Mouse (Mus musculus) CD4-positive, CD25-positive, alpha-beta regulatory T cell, adult 4 months (primary cell): ENCODE results near the gene Fam47e. TPM values are rescaled to one million over a fixed set of nuclear protein-coding genes. Genes with fewer than 3 reads are reported as not detected.
"Not testable (repeated sequence)": the region's sequence is repeated elsewhere in the genome, so short reads cannot be mapped to it uniquely, and the experiment has no call there.

Experiments
- ATAC-seq: one replicate; pipeline ENCODE4 v1.8.0; 2017
- polyA plus RNA-seq, 2 experiments: library from polyadenylated mRNA; unstranded; fragments of 100-300 nt; shearing (Covaris generic); gene quantifications; one replicate each; pipeline ENCODE4 v1.2.1; 2017

Gene Fam47e
- polyA plus RNA-seq = not detected

DNA sequence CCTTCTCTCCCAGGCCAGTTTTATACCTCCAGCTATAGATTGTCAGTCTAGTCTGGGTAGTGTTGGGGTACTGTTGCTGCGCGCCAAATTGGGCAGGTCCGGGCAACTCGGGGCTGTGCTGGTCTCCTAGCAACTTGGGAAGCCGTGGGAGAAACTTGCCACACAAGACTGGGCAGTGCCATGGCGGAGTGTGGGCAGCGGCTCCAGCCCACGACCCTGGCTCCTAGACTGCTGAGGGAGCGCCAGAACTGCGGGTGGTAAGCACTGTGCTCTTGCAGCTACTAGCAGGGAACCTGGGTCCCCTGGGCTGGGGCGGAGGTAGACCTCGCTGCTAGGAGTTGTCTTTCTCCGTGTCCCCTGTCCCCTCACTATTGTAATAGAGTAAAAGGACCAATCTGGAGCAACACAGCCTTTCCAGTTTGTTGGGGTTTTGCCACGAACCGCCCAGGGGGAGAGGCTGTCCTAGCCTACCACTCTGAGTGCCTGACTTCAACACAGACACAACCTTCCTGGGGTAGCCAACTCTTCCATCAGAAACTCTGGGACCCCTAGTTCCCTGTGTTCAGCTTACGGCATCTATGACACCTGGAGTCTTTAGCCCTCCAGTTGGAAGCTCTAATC lies at the start of gene Fam47e:
Fam47e (plus strand) TSS at position 179 of the 621 bp plus-strand sequence.
- no peak for ATAC-seq

DNA sequence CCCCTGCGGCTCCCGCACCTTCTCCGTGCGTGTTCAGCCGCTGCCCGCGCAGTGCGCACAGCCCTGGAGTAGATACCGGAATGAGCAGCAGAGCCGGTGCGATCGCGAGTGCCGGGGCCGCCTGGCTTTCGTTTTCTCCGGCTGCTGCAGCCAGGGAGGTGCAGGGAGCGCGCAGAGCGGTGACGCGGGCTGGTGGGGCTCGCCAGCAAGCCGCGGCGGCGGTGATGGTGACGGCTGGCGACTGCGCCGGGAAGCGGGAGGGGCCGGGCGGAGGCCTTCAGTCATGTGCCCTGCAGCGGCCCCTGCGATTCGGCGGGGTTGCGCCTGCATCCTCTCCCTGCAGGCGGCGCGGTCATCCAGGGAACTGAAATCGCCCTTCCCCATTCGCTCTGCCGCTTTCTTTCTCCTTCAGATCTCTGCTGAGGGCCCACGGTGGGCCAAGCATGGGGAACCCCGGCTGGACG lies 49.4 kb upstream of the Fam47e start:
- ATAC-seq = peak; percentile 78

DNA sequence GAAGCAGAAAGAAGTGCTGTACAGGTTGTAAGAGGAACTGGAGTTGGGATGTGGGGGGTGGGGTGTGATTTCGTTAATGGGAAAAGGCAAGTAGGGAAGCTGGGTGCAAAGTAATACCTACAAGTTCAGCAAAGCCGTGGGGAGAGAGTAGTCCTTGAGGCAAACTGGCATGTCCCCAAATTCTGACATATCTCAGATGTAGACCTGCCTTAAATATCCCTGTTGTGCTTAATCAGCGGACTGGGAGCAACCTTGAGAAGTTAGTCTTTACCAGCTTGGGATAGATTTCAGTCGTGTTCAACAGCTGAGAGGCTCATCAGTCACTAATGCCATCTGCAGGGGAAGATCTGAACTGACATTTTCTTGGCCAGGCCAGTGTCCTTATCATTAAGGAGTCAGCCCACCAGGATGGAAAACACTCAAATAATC lies 48.6 kb upstream of the Fam47e start:
- ATAC-seq = peak; percentile 21

DNA sequence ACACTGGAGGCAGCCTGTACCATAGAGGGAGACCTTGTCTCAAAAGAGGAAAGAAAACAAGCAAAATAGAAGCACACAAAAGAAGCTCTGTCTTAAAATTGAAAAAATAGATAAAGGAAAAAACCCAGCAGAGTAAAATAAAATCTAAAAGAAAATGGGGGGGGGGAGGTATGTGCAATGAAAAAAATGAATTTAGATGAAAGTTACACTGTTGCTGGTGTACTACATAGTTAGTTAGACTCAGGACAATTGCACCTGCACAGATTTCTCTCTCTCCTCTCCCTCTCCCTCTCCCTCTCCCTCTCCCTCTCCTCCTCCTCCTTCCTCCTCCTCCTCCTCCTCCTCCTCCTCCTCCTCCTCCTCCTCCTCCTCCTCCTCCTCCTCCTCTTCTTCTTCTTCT lies 48.1 kb upstream of the Fam47e start, which contains the start of gene Scarb2:
Scarb2 (minus strand) TSS at position 101 of the 400 bp plus-strand sequence.
- no peak for ATAC-seq

DNA sequence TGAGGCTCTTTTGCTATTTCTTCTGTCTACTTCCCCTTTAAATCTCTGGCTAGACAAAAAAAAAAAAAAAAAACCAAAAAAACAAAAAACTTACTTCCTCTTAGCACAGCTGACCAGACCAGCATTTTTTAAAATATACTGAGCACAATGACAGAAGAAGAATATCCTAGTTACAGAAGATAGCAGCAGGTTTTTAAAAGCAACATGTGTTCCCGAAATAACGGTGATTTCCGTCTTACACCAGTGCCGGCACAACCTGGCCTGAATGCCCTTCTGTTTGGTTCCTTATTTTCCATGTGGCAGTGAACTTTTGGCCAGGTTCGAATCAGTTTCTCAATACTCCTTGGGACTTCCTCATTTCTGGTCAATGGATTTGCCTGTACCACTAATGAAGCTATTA lies 46.0 kb upstream of the Fam47e start:
- no peak for ATAC-seq

DNA sequence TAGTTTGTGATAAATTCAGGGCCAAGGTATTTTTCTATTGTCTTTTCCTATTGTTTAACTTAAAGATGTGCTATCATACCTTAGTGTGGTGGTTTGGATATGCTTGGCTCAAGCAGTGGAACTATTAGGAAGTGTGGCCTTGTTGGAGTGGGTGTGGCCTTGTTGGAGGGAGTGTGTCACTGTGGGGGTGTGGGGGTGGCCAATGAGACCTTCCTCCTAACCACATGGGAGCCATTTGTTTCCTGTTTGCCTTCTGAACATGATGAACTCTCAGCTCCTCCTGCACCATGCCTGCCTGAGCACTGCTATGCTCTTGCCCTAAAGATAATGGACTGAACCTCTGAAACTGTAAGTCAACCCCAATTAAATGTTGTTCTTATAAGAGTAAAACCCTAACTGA lies 43.6 kb upstream of the Fam47e start:
- peak; percentile 68 for ATAC-seq

DNA sequence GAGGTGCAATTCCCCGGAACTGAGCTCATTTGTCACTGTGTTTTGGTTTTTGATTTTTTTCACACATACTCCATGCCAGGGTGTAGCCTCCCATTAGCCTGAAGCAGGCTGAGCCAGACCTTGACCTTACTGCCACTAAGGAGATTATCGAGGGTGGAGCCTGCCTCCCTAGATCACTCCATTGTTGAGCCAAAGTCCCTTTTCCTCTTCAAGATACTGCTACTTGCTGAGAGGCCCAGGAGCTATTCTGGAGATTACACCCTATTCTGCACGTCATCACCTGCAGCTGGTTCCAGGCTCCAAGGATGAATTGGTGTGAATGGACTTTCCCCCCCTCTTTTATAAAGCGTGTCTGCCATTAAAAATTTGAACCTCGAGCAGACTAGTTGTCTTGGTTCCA lies 42.8 kb upstream of the Fam47e start:
- ATAC-seq = no peak

DNA sequence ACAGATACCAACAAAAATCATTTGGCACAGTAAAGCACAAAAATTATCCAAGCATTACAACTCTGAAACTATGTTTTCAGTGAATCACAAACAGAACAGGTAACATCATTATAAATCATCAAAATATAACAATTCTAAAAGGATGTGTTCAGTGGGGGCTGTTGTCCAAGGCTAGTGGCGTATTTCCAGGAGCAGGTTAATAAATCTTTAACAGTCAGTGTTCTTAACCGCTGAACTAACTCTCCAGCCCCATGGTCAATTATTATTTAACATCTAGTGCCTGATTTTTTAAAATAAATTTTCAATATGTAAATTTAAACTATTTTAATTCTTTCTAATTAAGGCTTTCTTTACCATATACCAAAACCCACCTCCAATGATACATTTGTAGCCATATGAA lies 33.7 kb upstream of the Fam47e start:
- ATAC-seq = not testable (repeated sequence)

DNA sequence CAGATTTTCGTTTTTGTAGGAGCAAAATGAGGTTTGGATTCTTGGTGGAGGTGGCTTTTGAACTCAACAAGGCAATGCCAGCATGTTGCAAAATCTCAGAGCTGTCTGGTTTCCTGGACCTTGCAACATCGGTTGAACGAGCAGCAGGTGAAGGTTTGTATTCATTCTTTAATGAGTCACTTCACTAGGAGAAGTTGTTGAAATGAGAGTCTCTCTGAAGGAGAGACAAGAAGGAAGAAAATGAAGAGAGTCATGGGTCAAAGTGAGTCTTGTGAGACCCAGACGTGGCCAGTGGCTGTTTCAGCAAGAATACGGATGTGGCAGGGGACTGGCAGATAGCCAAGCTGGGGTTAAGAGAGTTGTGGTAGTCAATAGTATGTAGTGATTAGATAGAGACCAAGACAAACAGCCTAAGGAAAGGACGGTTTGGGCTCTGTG lies 30.0 kb upstream of the Fam47e start:
- ATAC-seq = no peak

DNA sequence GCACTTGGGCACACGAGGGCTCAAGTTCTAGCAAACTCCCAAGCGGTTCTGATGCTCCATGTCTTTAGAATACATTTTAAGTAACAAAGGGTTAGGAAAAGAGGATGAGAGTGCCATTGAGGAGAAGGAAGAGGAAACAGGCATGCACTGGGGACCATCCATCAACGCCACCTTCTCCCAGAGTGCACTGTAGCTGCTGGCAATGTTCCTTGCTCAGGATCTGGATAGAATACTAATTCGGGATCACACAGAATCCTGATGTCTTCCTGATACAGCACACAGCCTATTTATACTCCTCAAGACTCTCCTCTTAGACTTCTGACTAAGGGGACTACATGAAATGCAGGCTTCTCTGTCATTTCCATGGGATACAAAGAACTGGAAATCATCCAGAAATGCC lies 15.2 kb upstream of the Fam47e start:
- no peak for ATAC-seq

DNA sequence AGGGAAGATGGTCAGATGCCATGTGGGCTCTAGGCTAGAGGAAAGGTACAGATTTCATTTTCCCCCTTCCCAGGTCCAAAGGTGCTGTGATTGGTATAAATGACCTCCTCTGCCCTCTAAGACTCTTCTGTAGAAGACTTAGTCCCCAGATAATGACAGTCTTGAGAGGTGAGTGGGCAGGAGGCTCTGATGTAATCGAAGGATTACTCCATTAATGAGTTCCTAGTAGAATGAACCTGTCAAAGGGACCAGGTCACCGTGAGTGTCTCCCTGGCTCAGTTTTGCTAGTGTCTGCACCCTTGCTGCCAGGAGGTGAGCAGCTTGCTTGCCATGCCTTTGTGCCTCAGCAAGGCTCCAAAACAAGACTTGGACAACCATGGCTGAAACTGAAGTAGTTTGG lies 2.3 kb upstream of the Fam47e start:
- ATAC-seq = no peak

DNA sequence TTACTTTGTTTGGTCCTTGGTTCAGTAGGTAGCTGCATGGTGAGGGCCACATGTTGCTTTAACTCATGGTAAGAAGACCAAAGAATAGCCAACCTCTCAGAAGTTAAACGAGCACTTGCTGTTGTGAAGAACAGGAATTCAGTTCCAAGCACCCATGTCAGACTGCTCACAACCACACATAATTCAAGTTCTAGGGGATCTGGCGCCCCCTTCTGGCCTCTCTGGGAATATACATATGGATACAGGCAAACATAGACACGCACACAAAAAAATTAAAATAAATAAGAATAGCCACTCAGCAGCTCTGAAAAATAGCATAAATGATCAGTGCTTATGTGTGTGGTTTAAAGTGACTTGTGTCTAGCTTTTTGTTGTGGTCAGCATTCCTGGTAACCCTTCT lies 930 bp upstream of the Fam47e start:
- ATAC-seq = no peak

DNA sequence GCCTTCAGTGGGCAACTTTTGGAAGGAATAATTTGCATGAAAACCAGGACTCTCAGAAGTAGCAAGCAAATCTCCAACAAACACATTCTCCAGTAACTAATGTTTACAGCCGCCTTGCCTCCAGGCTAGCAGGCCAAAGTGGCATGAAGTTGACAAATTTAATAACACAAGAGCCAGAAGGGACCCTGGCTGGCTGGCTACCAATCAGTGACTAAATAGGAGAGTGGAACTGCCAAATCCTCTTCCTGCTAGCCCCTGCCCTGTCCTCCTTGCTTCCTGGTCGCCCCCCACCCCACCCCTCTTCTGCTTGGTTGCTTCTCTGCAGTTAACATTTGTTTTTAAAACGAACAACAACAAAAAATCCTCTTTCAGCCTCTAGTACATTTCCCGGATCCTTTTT lies 426 bp upstream of the Fam47e start:
- ATAC-seq = no peak

DNA sequence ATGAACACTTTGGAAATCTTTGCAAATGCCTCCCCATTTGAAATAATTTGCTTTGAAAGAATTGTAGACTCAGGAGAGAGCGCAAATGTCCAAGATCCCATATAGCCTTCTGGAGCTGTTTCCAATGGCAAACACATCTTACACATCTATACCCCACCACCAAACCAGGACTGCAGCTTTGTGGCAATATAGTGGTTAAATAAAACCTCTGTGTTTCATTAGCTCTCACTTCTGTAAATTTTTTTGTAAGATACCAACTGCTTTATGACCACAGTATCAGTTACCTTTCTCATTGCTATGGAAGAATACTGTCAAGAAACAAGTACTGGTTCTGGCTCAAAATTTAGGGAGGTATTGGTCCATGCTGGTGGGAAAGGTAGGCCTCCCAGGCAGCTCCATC lies 1.0 kb downstream of the Fam47e start:
- ATAC-seq = no peak

DNA sequence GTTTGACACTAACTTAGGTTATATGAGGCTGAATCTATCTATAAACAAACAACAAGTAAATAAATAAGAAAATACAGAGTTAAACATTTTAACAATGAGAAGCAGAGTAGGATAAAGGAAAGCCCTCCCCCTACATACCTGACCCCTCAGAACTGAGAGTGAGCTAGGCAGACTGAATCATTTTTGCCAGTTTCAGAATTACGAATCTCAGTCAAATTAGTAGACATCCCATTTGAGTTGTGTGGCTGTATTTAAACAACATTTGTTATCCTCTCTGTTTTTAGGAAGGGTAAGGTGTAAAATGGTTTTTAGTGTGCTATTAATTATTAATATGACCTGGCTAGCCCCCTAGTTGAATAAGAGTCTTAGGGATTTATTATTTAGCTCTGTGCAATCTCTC lies 2.6 kb downstream of the Fam47e start:
- no peak for ATAC-seq

DNA sequence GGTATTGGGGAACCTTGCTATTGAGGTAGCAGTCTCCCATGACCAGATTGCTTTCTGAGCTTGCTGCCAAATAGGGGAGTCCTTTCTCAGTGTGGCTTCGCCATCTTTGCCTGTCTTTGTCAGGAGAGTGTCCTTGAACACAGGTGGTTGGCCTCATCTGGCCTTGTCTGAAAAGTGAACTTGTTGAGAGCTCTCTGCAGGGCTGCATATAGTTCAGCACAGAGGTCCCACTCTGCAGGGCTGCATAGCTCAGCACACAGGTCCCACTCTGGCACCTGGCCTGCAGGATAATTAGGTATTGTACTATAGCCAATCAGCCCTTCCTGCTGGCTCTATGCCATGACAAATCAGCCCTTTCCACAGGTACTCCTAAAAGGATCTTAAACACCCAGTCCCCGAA lies 5.3 kb downstream of the Fam47e start:
- no peak for ATAC-seq

DNA sequence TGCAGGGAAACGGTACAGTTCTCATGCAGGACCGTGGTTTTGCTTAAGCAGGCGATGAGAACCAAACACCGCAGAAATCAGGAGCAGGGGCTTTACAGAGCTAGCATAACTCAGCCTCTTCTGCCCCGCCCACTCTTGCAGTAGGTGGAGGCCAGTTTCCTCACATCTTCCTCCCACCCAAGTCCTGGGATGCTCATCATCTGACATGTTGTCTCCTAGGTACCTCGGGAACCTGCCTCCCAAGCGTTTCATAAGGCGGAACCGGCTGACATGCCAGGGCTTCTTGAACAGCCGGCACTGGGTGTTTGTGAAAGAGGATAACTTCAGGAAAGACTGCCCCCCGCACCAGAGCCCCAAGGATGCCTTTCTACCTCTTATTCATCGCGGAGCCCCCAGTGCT lies 7.1 kb downstream of the Fam47e start:
- no peak for ATAC-seq

DNA sequence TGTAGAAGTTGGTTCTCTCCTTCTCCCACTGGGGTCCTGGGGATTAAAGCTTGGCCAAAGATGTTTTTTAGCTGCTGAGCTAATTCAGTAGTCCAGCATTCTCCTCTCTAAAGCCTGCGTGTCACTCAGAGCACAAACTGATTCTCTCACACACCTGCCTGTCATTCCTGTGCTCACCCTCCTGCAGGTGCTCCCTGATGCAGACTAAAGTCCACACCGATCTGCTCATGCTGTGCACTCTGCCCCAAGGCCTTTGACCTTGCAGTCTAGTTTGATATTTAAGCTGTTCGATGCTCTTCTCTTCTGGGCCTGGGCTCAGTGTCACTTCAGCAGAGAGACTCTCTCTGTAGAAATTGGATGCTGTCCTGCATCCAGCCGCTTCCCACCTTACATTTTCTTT lies 16.4 kb downstream of the Fam47e start:
- no peak for ATAC-seq

DNA sequence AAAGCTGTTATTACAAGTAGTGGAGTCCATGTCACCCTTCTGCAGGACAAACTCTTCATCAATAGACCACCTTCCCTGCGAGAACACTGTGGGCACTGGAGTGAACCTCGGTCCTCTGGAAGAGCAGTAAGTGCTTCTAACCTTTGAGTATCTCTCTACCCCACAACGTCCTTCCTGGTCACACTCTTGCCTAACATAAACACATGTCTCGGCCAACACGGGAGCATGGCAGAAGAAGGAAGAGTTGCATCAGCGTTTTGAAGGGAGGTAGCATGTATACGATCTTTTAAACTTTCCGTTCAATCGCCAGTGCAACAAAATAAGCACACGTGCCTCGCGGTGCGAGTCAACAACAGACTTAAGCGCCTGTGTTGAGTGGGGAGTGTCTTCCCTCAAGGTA lies 24.7 kb downstream of the Fam47e start:
- ATAC-seq = no peak

DNA sequence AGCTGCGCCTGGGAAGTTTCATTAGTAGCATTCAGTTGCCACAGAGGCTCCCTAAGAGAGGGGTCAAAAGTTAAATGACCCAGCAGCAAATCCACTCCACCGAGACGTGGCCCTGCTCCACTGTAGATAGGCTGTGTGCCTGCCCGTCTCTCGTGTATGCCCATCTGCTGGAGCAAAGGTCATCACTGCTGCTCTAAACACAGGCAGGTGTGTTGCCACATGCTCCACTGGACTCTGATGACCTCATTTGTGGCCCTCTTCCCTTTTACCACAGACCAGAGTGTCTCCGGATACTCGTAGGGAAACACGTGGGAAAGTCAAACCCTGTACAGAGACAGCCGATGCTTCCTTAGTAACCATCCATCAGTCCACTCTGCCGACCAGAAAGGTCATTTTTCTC lies 31.1 kb downstream of the Fam47e start:
- no peak for ATAC-seq

DNA sequence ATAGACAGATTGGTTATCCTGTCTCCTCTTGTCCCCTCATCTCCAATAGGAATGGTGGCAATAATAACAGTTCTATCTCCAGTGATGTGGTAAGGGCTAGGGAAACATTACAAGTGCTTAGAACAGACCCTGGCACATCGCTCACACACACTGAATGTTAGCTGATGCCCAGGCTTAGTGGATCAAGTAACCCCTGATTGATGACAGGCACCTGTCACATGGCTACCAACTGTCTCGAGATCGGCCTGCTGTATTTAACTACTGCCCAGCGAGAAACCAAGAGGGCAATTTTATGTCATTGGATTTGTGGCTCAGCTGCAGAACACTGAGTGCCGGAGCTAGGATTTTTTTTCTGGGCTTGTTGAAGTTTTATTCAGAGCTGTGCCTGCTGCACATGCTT lies 40.2 kb downstream of the Fam47e start:
- no peak for ATAC-seq

DNA sequence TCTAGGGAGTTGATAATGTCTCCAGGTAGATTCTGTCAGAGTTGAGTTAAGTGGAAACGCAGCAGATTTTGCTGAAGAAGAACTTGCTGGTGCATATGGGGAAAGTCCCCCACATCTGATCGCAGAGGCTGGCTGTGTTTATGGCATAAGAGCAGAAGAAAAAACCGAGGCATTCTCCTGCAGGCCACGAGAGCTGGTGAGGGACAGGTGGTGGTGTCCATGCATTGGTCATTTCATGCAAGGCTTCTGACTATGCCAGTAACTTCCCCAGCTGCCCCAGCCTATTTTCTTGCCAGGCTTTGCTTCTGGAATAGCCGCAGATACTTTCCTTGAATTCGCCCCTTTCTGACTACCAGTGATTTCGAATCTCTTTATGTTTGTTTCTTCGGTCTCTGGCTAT lies 42.0 kb downstream of the Fam47e start:
- no peak for ATAC-seq

DNA sequence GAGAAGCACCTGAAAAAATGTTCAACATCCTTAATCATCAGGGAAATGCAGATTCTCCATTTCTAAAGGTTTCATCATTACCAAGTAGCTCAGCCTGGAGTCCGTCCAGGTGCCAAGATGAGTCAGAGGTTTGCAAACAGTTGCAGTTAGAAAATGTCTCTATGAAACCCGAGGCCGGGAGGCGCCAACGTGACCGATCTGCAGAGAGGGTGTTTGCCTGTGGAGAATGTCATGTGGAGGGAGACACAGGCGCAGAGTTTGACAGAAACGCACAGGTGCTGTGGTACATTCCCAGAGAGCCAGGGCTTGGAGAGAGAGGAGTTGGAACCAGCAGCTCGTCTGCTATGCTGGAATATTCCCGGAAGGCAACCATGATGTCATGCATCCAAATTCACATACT lies 44.2 kb downstream of the Fam47e start:
- no peak for ATAC-seq

DNA sequence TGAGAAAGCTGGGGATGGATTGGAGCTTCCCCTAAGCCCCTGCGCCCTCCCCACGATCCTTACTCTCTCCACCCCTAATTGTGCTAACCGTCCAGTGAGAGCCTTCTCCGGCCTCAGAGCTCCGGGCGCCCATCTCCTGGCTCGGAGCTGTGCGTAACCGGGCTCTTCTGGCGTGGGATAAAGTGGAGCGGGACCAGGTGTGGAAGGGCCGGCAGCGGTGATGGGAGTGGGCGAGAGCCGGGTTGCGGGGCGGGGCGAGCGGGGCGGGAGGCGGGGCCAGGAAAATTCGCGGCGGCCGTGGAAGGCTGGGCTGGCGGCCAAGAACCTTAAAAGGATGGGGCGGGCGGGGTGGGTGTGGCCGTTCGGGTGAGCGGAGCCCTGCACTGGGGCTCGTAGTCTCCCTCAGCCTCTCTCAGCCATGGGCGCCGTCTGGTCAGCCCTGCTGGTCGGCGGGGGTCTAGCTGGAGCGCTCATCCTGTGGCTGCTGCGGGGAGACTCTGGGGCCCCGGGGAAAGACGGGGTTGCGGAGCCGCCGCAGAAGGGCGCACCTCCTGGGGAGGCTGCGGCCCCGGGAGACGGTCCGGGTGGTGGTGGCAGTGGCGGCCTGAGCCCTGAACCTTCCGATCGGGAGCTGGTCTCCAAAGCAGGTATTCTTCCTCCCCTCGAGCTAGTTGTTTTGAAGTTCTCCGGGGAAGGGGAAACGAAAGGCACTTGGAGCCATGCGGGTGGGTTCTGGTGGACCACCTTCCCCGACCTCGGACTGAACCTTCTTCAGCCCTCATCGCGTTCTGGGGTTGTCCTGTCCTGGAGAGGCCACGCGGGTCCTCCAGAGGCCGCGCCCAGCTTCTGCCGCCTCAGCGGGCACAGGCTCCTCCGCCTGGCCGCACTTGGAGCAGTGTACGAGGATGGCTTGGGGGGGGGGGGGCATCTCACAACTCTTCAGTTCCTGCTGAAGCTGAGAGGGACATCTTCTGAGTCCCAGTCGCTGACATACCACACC lies 48.1 kb downstream of the Fam47e start, which contains the start of gene Stbd1:
Stbd1 (plus strand) TSS at position 351 of the 1,000 bp plus-strand sequence.
- peak; percentile 51 for ATAC-seq
